Mouse (Mus musculus) ZHBTc4 (cell line): ENCODE results near the gene Acot11.
A peak's percentile ranks its signal among the peaks of the same experiment; 100 is the strongest.
"Not testable (repeated sequence)": the region's sequence is repeated elsewhere in the genome, so short reads cannot be mapped to it uniquely, and the experiment has no call there.

Experiments
- DNase-seq: peaks from one replicate; pipeline ENCODE4 v3.0.0-alpha.2; 2011; ENCODE audit warnings: low read depth, low spot score

The Acot11 gene

GRCm38 (mm10) chr4:106811162-106811561, 6.4 kb upstream of the Acot11 start:
- DNase-seq: no peak

GRCm38 (mm10) chr4:106810039-106810438, 5.2 kb upstream of the Acot11 start:
- DNase-seq: peak; percentile 65

- no peak for DNase-seq
Observed at GRCm38 (mm10) chr4:106807287-106807686, 2.5 kb upstream of the Acot11 start.

GRCm38 (mm10) chr4:106805890-106806289, 1.1 kb upstream of the Acot11 start:
- no peak for DNase-seq

GRCm38 (mm10) chr4:106804201-106804909, 443 bp downstream of the Acot11 start:
- DNase-seq: no peak

- peak; percentile 35 for DNase-seq
Observed at GRCm38 (mm10) chr4:106803781-106804180, 1.0 kb downstream of the Acot11 start.

- DNase-seq: peak; percentile 86
Observed at GRCm38 (mm10) chr4:106799772-106800336, 4.9 kb downstream of the Acot11 start.

GRCm38 (mm10) chr4:106798908-106799546, 5.8 kb downstream of the Acot11 start:
- DNase-seq: no peak

- no peak for DNase-seq
Observed at GRCm38 (mm10) chr4:106795289-106795688, 9.5 kb downstream of the Acot11 start.

GRCm38 (mm10) chr4:106794247-106794646, 10.6 kb downstream of the Acot11 start:
- no peak for DNase-seq

GRCm38 (mm10) chr4:106793826-106794225, 11.0 kb downstream of the Acot11 start:
- DNase-seq: peak; percentile 34

GRCm38 (mm10) chr4:106792276-106792675, 12.5 kb downstream of the Acot11 start:
- DNase-seq: no peak

GRCm38 (mm10) chr4:106790938-106791337, 13.9 kb downstream of the Acot11 start:
- no peak for DNase-seq

- DNase-seq: not testable (repeated sequence)
Observed at GRCm38 (mm10) chr4:106790218-106790617, 14.6 kb downstream of the Acot11 start.

- no peak for DNase-seq
Observed at GRCm38 (mm10) chr4:106789705-106790104, 15.1 kb downstream of the Acot11 start.

- DNase-seq: peak; percentile 41
Observed at GRCm38 (mm10) chr4:106788627-106789026, 16.2 kb downstream of the Acot11 start.

- DNase-seq: no peak
Observed at GRCm38 (mm10) chr4:106787830-106788229, 17.0 kb downstream of the Acot11 start.

- peak; percentile 48 for DNase-seq
Observed at GRCm38 (mm10) chr4:106785753-106786540, 18.9 kb downstream of the Acot11 start.

GRCm38 (mm10) chr4:106785345-106785744, 19.5 kb downstream of the Acot11 start:
- DNase-seq: no peak

GRCm38 (mm10) chr4:106784806-106785205, 20.0 kb downstream of the Acot11 start:
- DNase-seq: no peak

GRCm38 (mm10) chr4:106783137-106783536, 21.7 kb downstream of the Acot11 start:
- no peak for DNase-seq

GRCm38 (mm10) chr4:106780045-106780444, 24.8 kb downstream of the Acot11 start:
- DNase-seq: no peak
